Mouse (Mus musculus) liver, embryonic 13.5 days (tissue): ENCODE measurements around the gene Rnf151. TPM values are rescaled to one million over a fixed set of nuclear protein-coding genes. Genes with fewer than 3 reads are reported as not detected.
"Not testable (repeated sequence)": the region's sequence is repeated elsewhere in the genome, so short reads cannot be mapped to it uniquely, and the experiment has no call there.

Experiments used
- ATAC-seq: fragments of 200-750 bp; cut with Nextera tagmentation; 2 replicates; pipeline ENCODE4 v1.8.0; 2017; ENCODE audit warnings: low read depth, mild to moderate bottlenecking, moderate number of reproducible peaks, moderate library complexity
- DNase-seq: peaks from one replicate; pipeline ENCODE4 v3.0.0; 2022
- H3K27ac ChIP-seq: fragments of 300-500 bp; sonication (generic); 2 replicates; pipeline ENCODE4 v1.5.1; 2015; ENCODE audit warnings: moderate library complexity, mild to moderate bottlenecking, inconsistent platforms
- H3K27me3 ChIP-seq: fragments of 300-500 bp; sonication (generic); 2 replicates; pipeline ENCODE4 v1.6.1; 2015; ENCODE audit warnings: mild to moderate bottlenecking, inconsistent platforms
- H3K36me3 ChIP-seq: fragments of 300-500 bp; sonication (generic); 2 replicates; pipeline ENCODE4 v1.6.1; 2015; ENCODE audit warnings: mild to moderate bottlenecking, inconsistent platforms
- H3K4me1 ChIP-seq: fragments of 300-500 bp; sonication (generic); replicated peaks from 2 replicates; pipeline ENCODE4 v1.6.1; 2015; ENCODE audit warnings: inconsistent platforms
- H3K4me2 ChIP-seq: fragments of 300-500 bp; sonication (generic); 2 replicates; pipeline ENCODE4 v1.6.1; 2015; ENCODE audit warnings: inconsistent platforms, mild to moderate bottlenecking, moderate library complexity
- H3K4me3 ChIP-seq: fragments of 300-500 bp; sonication (generic); replicated peaks from 2 replicates; pipeline ENCODE4 v1.5.1; 2015; ENCODE audit warnings: mild to moderate bottlenecking, inconsistent platforms
- H3K9ac ChIP-seq: fragments of 300-500 bp; sonication (generic); 2 replicates; pipeline ENCODE4 v1.6.1; 2015; ENCODE audit warnings: mild to moderate bottlenecking, inconsistent platforms
- H3K9me3 ChIP-seq: fragments of 300-500 bp; sonication (generic); replicated peaks from 2 replicates; pipeline ENCODE4 v1.6.1; 2016; ENCODE audit warnings: inconsistent platforms
- WGBS: fragments of 180-500 bp; shearing (Covaris S2); methylation state at CpG from one replicate; pipeline ENCODE4 v1.1.7; 2015; ENCODE audit not compliant: insufficient replicate concordance; 5-methylcytosine and 5-hydroxymethylcytosine counted together
- polyA plus RNA-seq: library from polyadenylated mRNA; unstranded; fragments of >200 nt; fragmentation: Nextera tagmentation; extraction: Ambion mirVana; gene quantifications from 2 replicates; pipeline ENCODE4 v1.2.1, GENCODE M21; 2015

Rnf151 gene
- polyA plus RNA-seq, 1 experiment from 2014 or later = 0.10 TPM

DNA sequence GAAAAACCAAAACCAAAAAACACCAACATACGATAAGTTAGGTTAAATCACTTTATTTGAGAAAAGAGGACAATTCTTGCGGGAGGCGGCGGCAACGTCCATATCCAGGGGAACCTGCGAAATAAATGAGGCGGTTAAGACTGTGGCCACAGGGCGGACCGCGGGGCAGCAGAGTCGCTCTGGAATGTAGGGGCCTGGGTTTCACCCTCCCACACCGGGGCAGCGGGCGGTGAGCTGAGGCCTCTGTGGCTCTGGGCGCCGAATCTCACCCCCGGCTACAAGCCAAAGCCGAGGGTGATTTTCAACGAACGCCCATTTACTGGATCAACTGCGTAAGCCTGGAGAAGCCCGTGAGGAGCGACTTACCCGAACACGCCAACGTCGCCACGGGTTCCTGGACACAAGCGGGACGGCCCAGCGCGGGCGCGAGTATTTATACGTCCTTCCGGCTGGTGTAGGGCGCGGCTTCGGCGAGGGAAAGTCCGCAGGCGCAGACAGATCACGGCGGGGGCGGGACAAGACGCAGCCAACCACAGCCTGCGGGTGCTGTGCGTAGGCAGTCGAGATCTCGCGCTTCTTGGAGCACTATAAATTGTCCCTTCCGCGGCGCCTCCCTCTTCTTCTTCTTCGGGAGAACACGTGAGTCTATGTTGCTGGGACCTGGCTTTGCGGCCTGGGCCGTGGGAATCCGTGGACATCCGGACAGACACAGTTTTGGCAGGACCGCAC lies 1.8 kb upstream of the Rnf151 start:
- peak overlapping the region; percentile 84 for H3K27ac ChIP-seq
- H3K27me3 ChIP-seq = no peaks in the 10 kb centered on the region
- DNase-seq (peak; percentile 97), ATAC-seq (peak; percentile 93)
- peak overlapping the region; percentile 91 for H3K9ac ChIP-seq
- H3K4me2 ChIP-seq = peak overlapping the region; percentile 87
- peaks cover 51% of the 10 kb centered on the region for H3K4me1 ChIP-seq
- WGBS = under 1% methylated on average over 61 of the region's 61 CpGs
- H3K9me3 ChIP-seq = no peaks in the 10 kb centered on the region
- peak overlapping the region; percentile 82 for H3K4me3 ChIP-seq
- peaks cover 57% of the 10 kb centered on the region for H3K36me3 ChIP-seq

DNA sequence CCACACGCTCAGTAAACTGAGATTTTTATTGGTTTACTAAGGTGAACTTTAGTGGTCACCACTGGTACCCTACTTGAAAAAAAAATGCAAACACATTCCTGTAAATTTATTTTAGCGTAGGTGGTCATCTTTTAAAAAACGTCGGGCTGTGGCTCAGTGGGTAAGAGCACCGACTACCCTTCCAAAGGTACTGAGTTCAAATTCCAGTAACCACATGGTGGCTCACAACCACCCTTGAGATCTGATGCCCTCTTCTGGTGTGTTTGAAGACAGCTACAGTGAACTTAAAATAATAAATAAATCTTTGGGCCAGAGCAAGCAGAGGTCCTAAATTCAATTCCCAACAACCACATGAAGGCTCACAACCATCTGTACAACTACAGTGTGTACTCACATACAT lies 1.1 kb upstream of the Rnf151 start:
- not testable (repeated sequence) for H3K9me3 ChIP-seq
- 34% methylated on average over 5 of the region's 5 CpGs for WGBS

DNA sequence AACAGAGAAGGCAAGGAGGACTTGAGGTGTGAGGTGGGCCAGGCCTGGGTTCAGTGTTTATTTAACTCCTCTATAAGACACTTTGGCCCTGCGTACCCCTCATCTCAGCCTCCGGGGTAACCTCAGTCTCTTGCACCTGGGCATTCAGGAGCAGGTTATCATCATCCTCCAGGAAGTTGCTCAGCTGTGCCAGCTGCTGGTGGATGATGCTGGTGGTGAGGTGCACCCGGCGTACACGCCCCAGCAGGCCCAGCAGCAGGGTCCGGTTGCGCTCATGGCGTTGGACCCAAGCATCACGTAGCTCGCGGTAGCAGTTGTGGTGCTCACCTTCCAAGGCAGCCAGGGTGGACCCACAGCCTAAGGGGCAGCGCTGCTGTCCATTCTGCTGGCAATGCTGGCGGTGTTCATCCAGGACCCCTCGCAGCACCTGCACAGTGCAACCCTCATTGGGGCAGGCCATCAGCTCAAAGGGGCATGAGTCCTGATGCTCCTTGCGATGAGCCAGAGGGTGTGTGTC lies 1.6 kb downstream of the Rnf151 start:
- WGBS = 88% methylated on average over 15 of the region's 15 CpGs

More for the DNA sequence above, 1.1 kb upstream of the Rnf151 start:
- not testable (repeated sequence) for DNase-seq, ATAC-seq, H3K27me3 ChIP-seq
- Histone ChIP-seq H3K4me1 (peaks cover 49% of the 10 kb centered on the region), H3K36me3 (peaks cover 57% of the 10 kb centered on the region), H3K4me3 (peak overlapping the region; percentile 82), H3K4me2 (peak overlapping the region; percentile 87), H3K9ac (peak overlapping the region; percentile 87), H3K27ac (peak overlapping the region; percentile 83; the same call in 1 of the 2 replicates)

DNA sequence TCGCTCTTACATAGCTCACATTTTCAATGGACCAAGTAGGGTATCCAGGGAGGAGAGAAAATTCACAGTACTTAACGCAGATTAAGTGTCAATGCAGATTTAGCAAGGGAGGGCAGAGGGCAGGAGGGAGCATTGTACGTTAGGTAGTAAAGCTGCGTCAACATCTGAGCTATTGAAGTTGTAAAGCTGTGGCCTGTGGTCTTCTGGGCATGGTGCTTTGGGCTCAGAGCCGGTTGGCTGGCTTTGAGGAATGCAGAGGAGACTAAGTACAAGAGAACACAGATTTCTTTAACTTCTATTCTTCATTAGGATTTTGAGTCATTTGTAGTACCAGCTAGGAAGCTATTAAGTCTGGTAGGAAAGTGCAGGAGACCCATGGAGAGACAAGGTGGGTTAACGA lies 2.3 kb downstream of the Rnf151 start:
- Histone ChIP-seq H3K4me1 (peaks cover 19% of the 10 kb centered on the region), H3K9ac (no peak overlapping the region), H3K4me2 (no peak overlapping the region), H3K36me3 (peaks cover 37% of the 10 kb centered on the region), H3K27ac (no peak overlapping the region), H3K27me3 (no peaks in the 10 kb centered on the region), H3K4me3 (no peak overlapping the region), H3K9me3 (no peaks in the 10 kb centered on the region)
- DNase-seq = no peak
- WGBS = 78% methylated on average over 6 of the region's 6 CpGs
- no peak for ATAC-seq

More for the DNA sequence above, 1.6 kb downstream of the Rnf151 start:
- peaks cover 42% of the 10 kb centered on the region for H3K36me3 ChIP-seq
- H3K4me1 ChIP-seq = peaks cover 24% of the 10 kb centered on the region
- H3K27me3 ChIP-seq = no peaks in the 10 kb centered on the region
- H3K9ac ChIP-seq = no peak overlapping the region
- no peak overlapping the region for H3K4me3 ChIP-seq
- no peak for DNase-seq
- H3K9me3 ChIP-seq = no peaks in the 10 kb centered on the region
- no peak for ATAC-seq
- no peak overlapping the region for H3K27ac ChIP-seq
- no peak overlapping the region for H3K4me2 ChIP-seq

DNA sequence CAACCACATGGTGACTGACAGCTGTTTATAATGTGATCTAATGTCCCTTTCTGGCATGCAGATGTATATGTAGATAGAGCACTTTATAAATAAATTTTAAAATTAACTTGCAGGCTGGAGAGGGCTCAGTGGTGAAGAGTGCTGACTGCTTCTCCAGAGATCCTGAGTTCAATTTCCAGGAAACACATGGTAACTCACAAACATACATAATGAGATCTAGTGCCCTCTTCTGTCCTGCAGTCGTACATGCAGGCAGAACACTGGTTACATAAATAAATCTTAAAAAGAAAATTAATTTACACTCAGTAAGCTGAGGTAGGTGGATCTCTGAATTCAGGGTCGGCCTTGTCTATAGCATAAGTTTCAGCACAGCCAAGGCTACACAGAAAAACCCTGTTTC lies 9.2 kb downstream of the Rnf151 start:
- Histone ChIP-seq H3K4me3 (peak overlapping the region; percentile 79), H3K9ac (peak overlapping the region; percentile 81; the same call in 1 of the 2 replicates), H3K4me2 (peak overlapping the region; percentile 88), H3K4me1 (peaks cover 32% of the 10 kb centered on the region), H3K9me3 (no peaks in the 10 kb centered on the region), H3K27ac (peak overlapping the region; percentile 89; the same call in 1 of the 2 replicates), H3K27me3 (no peaks in the 10 kb centered on the region), H3K36me3 (peaks cover 18% of the 10 kb centered on the region)
- no peak for ATAC-seq
- DNase-seq = no peak
- 15% methylated on average over 2 of the region's 2 CpGs for WGBS

DNA sequence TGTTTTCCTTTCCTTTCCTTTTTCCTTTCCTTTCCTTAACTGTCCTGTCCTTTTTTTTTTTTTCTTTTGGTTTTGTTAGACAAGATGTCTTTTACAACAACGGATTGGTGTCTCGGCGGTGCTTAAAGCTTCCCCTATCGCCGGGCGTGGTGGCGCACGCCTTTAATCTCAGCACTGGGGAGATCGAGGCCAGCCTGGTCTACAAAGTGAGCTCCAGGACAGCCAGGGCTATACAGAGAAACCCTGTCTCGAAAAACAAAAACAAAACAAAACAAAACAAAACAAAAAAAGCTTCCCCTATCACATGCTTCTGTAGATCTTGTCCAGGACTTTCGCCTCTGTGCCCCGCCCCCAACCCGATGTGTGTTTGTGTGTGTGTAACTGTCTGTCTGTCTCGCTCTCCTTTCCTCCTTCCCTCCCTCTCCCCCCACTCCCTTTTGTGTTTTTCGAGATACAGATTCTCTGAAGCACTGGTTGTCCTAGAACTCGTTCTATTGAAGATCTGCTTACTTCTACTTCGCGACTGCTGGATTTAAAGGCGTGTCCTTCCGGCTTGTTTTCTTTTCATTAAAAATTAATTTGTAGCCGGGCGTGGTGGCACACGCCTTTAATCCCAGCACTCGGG lies 9.9 kb downstream of the Rnf151 start:
- peak overlapping the region; percentile 89 for H3K27ac ChIP-seq
- H3K9ac ChIP-seq = peak overlapping the region; percentile 81
- H3K4me3 ChIP-seq = peak overlapping the region; percentile 79
- 2% methylated on average over 24 of the region's 24 CpGs for WGBS
- no peak for DNase-seq
- no peaks in the 10 kb centered on the region for H3K9me3 ChIP-seq
- H3K4me2 ChIP-seq = peak overlapping the region; percentile 88
- peaks cover 32% of the 10 kb centered on the region for H3K4me1 ChIP-seq
- H3K36me3 ChIP-seq = peaks cover 21% of the 10 kb centered on the region
- no peaks in the 10 kb centered on the region for H3K27me3 ChIP-seq
- peak; percentile 52 for ATAC-seq

DNA sequence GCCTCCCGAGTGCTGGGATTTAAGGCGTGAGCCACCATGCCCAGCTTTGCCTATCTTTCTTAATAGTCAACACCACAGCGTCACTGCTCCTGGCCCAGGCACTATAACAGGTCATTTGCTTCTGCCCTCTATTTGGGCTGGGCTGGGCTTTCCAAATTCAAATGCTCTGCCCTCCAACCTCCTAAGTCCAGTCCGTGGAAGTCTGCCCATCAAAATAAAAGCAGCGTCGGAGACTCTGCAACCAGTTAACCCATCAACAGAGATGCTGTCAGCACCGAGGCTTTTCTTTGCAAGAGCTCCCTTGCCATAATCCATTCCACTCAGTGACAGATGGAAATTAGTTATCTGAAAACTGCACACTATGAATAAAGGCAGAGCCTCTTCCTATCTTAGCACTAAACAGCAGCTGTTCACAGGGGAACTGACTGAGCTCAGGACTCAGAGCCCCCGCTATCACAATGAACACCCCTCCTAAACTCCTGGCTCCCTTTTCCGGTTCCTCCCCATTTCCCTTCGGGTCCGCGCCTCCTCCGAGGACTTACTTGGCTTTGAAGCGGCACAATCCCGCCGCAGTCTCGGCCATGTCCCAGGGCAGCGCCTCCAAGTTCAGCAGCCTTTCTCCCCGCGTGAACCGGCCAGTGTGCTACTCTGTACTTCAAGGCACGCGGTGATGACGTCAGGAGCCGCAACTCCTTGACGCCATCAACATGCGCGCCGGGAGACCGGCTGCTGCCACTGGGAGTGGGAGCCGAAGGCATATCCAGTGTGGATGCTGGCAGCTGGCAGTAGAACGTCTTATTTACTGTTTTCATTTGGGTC lies 10.7 kb downstream of the Rnf151 start, which contains the start of gene Tbl3:
Gene Tbl3, minus strand, starts transcription at position 679 of the 819 bp plus-strand sequence.
- Histone ChIP-seq H3K27me3 (no peaks in the 10 kb centered on the region), H3K9ac (peak within 1 kb of the TSS; percentile 81), H3K4me1 (peaks cover 32% of the 10 kb centered on the region), H3K36me3 (peaks cover 28% of the 10 kb centered on the region), H3K9me3 (no peaks in the 10 kb centered on the region), H3K27ac (peak within 1 kb of the TSS; percentile 89), H3K4me2 (peak within 1 kb of the TSS; percentile 88), H3K4me3 (peak within 1 kb of the TSS; percentile 79)
- ATAC-seq = peak; percentile 83
- WGBS = 1% methylated on average over 32 of the region's 32 CpGs
- DNase-seq = peak; percentile 88

DNA sequence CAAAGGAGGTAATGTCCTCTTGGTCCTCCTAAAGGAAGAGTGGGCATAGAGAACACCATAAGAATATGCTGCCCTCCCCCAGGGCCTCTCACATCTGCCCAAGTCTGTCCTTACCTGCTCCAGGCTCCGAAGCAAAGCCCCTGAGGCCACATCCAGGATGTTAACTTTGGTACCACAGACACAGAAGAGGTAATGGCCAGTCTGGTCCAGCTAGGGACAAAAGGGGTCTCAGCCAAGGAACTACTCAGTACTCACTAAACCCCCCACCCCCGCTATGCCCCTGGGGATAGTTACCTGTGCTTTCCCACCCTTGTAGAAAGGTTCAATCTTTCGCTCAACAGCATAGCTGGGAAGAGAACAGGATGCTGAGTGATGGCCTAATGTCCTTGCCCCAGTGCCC lies 12.0 kb downstream of the Rnf151 start:
- peaks cover 42% of the 10 kb centered on the region for H3K36me3 ChIP-seq
- peak overlapping the region; percentile 88 for H3K4me2 ChIP-seq
- H3K27me3 ChIP-seq = no peaks in the 10 kb centered on the region
- H3K9ac ChIP-seq = 0 out of 2 replicates have a peak overlapping the region, but pooled peaks have one; percentile 81
- no peak for ATAC-seq
- 82% methylated on average over 3 of the region's 3 CpGs for WGBS
- H3K4me1 ChIP-seq = peaks cover 32% of the 10 kb centered on the region
- peak overlapping the region; percentile 79 for H3K4me3 ChIP-seq
- DNase-seq = no peak
- H3K9me3 ChIP-seq = no peaks in the 10 kb centered on the region
- H3K27ac ChIP-seq = no peak overlapping the region

DNA sequence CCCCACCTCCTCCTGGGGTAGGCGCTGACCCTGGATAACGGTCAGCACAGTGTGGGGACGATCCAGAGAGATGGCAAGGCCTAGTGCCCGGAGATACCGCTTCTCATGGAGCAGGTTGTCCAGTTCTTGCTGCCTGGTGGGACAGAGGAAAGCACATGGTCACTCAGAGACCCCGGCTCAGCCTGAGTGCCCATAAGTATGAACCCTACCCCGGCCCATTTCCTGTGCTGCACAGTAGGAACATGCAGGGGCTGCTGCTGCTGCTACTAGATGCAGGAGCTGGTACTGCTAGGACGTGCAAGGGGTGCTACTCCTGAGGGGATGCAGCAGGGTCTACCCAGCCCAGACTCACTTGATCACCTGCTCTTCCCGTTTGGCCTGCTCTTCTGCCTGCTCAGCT lies 16.6 kb downstream of the Rnf151 start:
- no peak for DNase-seq
- no peak overlapping the region for H3K27ac ChIP-seq
- WGBS = 88% methylated on average over 9 of the region's 9 CpGs

DNA sequence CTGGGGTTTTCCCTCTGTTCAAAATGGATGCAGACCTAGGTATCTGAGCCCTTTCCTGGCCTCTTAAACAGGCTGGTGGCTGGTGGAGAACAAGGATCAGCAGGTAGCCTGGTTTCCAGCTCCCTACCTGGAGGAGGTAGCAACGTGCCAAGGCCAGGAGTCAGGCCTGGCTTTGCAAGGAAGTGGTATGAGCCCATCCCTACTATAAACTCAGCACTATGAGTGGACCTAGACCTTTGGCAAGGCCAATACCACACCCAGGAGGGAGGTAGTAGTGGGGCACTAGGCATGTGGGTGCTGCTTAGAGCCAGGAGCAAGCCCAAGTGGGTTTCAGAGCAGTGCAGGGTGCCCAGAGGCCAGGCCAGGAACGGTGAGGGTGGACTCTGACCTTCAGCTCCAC lies 18.4 kb downstream of the Rnf151 start:
- Histone ChIP-seq H3K9me3 (no peaks in the 10 kb centered on the region), H3K4me2 (no peak overlapping the region), H3K4me3 (no peak overlapping the region), H3K4me1 (peaks cover 36% of the 10 kb centered on the region), H3K27ac (no peak overlapping the region; the same call in 1 of the 2 replicates), H3K27me3 (no peaks in the 10 kb centered on the region), H3K9ac (no peak overlapping the region), H3K36me3 (peaks cover 47% of the 10 kb centered on the region)
- no peak for ATAC-seq
- DNase-seq = no peak
- WGBS = 77% methylated on average over 2 of the region's 2 CpGs

More for the DNA sequence above, 16.6 kb downstream of the Rnf151 start:
- H3K36me3 ChIP-seq = peaks cover 57% of the 10 kb centered on the region
- no peaks in the 10 kb centered on the region for H3K27me3 ChIP-seq
- no peak for ATAC-seq
- peaks cover 32% of the 10 kb centered on the region for H3K4me1 ChIP-seq
- no peak overlapping the region for H3K9ac ChIP-seq
- H3K4me3 ChIP-seq = no peak overlapping the region
- no peaks in the 10 kb centered on the region for H3K9me3 ChIP-seq
- no peak overlapping the region for H3K4me2 ChIP-seq

DNA sequence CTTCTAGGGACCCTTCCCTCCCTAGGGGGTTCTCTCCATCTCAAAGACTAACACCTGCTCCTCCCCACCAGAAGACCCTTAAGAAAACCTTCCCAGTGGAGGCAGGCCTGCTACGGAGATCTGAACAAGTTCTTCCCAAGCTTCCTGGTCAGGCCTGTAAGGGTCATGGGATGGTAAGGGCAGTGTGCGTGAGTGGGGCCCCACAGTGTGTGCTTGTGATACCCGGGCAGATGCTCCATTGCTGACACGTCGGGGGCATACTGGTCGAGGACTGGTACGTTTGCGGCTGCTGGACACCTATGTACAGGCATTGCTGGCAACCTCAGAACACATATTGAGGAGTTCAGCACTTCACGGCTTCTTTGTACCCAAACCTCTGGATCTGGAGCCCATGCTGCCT lies 19.1 kb downstream of the Rnf151 start:
- H3K27ac ChIP-seq = no peak overlapping the region
- H3K9ac ChIP-seq = peak overlapping the region; percentile 9; the same call in 1 of the 2 replicates
- H3K9me3 ChIP-seq = no peaks in the 10 kb centered on the region
- ATAC-seq (no peak), DNase-seq (no peak)
- H3K4me3 ChIP-seq = no peak overlapping the region
- peaks cover 40% of the 10 kb centered on the region for H3K4me1 ChIP-seq
- no peak overlapping the region for H3K4me2 ChIP-seq
- H3K27me3 ChIP-seq = no peaks in the 10 kb centered on the region
- 67% methylated on average over 9 of the region's 9 CpGs for WGBS
- peaks cover 44% of the 10 kb centered on the region for H3K36me3 ChIP-seq
